Mouse (Mus musculus): Measurements from ENCODE around the gene Drosha. TPM values are rescaled to one million over a fixed set of nuclear protein-coding genes. Genes with fewer than 3 reads are reported as not detected.

The Drosha gene
- polyA plus RNA-seq, 1 experiment from 2014 or later, result 42.2 TPM

DNA sequence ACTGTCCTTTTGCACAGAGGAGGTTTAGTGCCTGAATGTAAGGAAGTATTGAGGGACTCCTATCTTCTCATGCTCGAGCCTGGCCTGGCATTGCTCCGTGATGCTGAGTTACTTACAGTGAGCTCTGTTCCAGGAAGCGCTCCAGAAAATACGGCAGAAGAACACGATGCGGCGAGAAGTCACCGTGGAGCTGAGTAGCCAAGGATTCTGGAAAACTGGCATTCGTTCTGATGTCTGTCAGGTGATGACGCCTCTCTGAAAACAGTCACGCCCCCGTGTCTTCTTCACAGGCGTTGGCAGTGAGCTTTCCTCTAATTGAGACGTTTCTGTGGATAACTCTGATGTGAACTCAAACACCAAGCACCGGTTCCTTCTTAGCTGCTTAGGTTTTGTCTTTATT lies 60.2 kb downstream of the Drosha start:
- no peak for DNase-seq (ENCODE audit: low spot score)

DNA sequence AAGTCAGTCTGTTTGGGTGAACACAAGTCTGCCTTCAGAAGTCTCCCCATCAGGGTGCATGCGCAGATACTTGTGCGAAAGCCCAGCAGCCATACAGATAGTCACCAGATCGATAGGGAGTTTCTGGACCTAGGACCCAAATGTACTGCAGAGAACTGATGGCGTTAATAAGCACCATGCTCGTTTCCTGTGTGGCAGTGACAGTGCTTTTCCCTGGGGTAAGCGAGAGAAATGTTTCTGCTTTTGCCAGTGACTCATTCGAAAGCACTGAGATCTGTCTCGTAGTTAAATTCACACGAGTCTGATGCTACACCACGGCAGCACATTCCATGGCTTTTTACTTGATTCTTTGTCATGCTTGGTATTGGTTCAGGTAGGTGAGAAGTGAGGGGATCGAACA lies 60.7 kb downstream of the Drosha start:
- Histone ChIP-seq H3K9me3 (ENCODE audit: control insufficient read depth, low read length) (no peaks in the 10 kb centered on the region), H3K9ac (ENCODE audit: low read length) (no peak overlapping the region), H3K36me3 (ENCODE audit: control insufficient read depth, insufficient read depth, low read length) (peaks cover 89% of the 10 kb centered on the region), H3K4me2 (ENCODE audit: low read length) (no peak overlapping the region), H3K27me3 (replicated peaks; ENCODE audit: control insufficient read depth, insufficient read depth, low read length) (no peaks in the 10 kb centered on the region), H3K4me3 (ENCODE audit: low read depth, low read length) (no peak overlapping the region), H3K27ac (ENCODE audit: low read depth) (no peak overlapping the region), H3K4me1 (replicated peaks; ENCODE audit: control insufficient read depth, insufficient read depth, low read length) (no peaks in the 10 kb centered on the region)
- DNase-seq (ENCODE audit: low spot score) (no peak), ATAC-seq (replicated peaks; ENCODE audit: low FRiP score, low TSS enrichment, low read depth) (no peak)
- WGBS, result 94% methylated on average over 11 of the region's 11 CpGs

More for the DNA sequence above, 60.2 kb downstream of the Drosha start:
- no peak overlapping the region for H3K9ac ChIP-seq (ENCODE audit: low read length)
- H3K4me1 ChIP-seq (replicated peaks; ENCODE audit: control insufficient read depth, insufficient read depth, low read length), result no peaks in the 10 kb centered on the region
- 92% methylated on average over 15 of the region's 15 CpGs for WGBS
- no peak overlapping the region for H3K4me3 ChIP-seq (ENCODE audit: low read depth, low read length)
- H3K27me3 ChIP-seq (replicated peaks; ENCODE audit: control insufficient read depth, insufficient read depth, low read length), result no peaks in the 10 kb centered on the region
- no peaks in the 10 kb centered on the region for H3K9me3 ChIP-seq (ENCODE audit: control insufficient read depth, low read length)
- ATAC-seq (replicated peaks; ENCODE audit: low FRiP score, low TSS enrichment, low read depth), result no peak
- H3K4me2 ChIP-seq (ENCODE audit: low read length), result no peak overlapping the region
- H3K36me3 ChIP-seq (ENCODE audit: control insufficient read depth, insufficient read depth, low read length), result peaks cover 85% of the 10 kb centered on the region
- H3K27ac ChIP-seq (ENCODE audit: low read depth), result no peak overlapping the region

DNA sequence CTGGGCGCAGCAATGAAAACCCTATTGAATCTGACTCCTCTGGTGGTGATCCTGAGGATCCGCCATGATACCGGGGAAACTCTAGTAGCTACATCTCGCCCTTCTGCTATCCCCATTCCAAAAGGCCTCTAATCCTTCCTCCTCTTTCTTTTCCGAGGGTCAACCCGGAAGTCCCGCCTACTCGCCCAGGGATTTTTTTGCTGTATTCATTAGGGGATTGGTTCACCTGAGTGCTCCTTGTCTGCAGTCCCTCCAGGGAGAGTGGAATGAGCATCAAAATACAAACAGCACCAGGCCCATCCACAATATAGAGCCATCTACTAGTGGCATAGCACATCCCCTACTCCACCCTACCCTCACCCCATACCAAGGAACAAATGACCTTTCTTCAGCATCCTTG lies 62.6 kb downstream of the Drosha start:
- WGBS, result 91% methylated on average over 8 of the region's 8 CpGs
- H3K36me3 ChIP-seq (ENCODE audit: control insufficient read depth, insufficient read depth, low read length), result peaks cover 91% of the 10 kb centered on the region
- ATAC-seq (replicated peaks; ENCODE audit: low FRiP score, low TSS enrichment, low read depth), result no peak

GRCm38 (mm10) chr15:12888312-12888711 lies 63.7 kb downstream of the Drosha start:
- no peak overlapping the region for H3K9ac ChIP-seq (ENCODE audit: low read length)
- 95% methylated on average over 4 of the region's 4 CpGs for WGBS

More for the DNA sequence above, 62.6 kb downstream of the Drosha start:
- Histone ChIP-seq H3K4me1 (replicated peaks; ENCODE audit: control insufficient read depth, insufficient read depth, low read length) (no peaks in the 10 kb centered on the region), H3K27me3 (replicated peaks; ENCODE audit: control insufficient read depth, insufficient read depth, low read length) (no peaks in the 10 kb centered on the region), H3K4me2 (ENCODE audit: low read length) (no peak overlapping the region), H3K9ac (ENCODE audit: low read length) (no peak overlapping the region), H3K27ac (ENCODE audit: low read depth) (no peak overlapping the region), H3K9me3 (ENCODE audit: control insufficient read depth, low read length) (no peaks in the 10 kb centered on the region), H3K4me3 (ENCODE audit: low read depth, low read length) (no peak overlapping the region)
- no peak for DNase-seq (ENCODE audit: low spot score)

DNA sequence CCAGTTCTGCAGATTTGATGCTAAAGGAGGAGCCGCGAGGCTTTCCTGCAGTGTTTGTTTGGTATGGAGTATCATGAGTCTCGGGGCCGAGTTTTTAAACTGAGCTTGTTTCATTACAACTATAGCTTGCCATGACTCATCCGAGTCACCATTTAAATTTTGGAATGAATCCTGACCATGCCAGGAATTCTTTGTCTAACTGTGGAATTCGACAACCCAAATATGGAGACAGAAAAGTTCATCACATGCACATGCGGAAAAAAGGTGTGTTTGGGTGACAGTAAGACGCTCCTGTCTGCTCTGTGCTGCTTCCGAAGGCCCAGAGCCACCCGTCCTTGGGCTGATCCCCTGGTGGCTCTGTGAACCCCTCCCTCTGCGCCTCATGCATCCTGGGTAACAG lies 65.3 kb downstream of the Drosha start:
- Histone ChIP-seq H3K9ac (ENCODE audit: low read length) (no peak overlapping the region), H3K4me1 (replicated peaks; ENCODE audit: control insufficient read depth, insufficient read depth, low read length) (no peaks in the 10 kb centered on the region), H3K9me3 (ENCODE audit: control insufficient read depth, low read length) (no peaks in the 10 kb centered on the region), H3K36me3 (ENCODE audit: control insufficient read depth, insufficient read depth, low read length) (peaks cover 79% of the 10 kb centered on the region), H3K27me3 (replicated peaks; ENCODE audit: control insufficient read depth, insufficient read depth, low read length) (no peaks in the 10 kb centered on the region), H3K4me3 (ENCODE audit: low read depth, low read length) (no peak overlapping the region), H3K4me2 (ENCODE audit: low read length) (no peak overlapping the region), H3K27ac (ENCODE audit: low read depth) (no peak overlapping the region)
- DNase-seq (ENCODE audit: low spot score) (no peak), ATAC-seq (replicated peaks; ENCODE audit: low FRiP score, low TSS enrichment, low read depth) (no peak)
- 88% methylated on average over 11 of the region's 11 CpGs for WGBS

More at GRCm38 (mm10) chr15:12888312-12888711, 63.7 kb downstream of the Drosha start:
- Histone ChIP-seq H3K36me3 (ENCODE audit: control insufficient read depth, insufficient read depth, low read length) (peaks cover 80% of the 10 kb centered on the region), H3K27ac (ENCODE audit: low read depth) (no peak overlapping the region), H3K9me3 (ENCODE audit: control insufficient read depth, low read length) (no peaks in the 10 kb centered on the region), H3K4me1 (replicated peaks; ENCODE audit: control insufficient read depth, insufficient read depth, low read length) (no peaks in the 10 kb centered on the region), H3K4me2 (ENCODE audit: low read length) (no peak overlapping the region), H3K27me3 (replicated peaks; ENCODE audit: control insufficient read depth, insufficient read depth, low read length) (no peaks in the 10 kb centered on the region), H3K4me3 (ENCODE audit: low read depth, low read length) (no peak overlapping the region)
- ATAC-seq (replicated peaks; ENCODE audit: low FRiP score, low TSS enrichment, low read depth) (no peak), DNase-seq (ENCODE audit: low spot score) (no peak)

- Histone ChIP-seq H3K4me3 (ENCODE audit: low read depth, low read length) (no peak overlapping the region), H3K27ac (ENCODE audit: low read depth) (no peak overlapping the region), H3K4me2 (ENCODE audit: low read length) (no peak overlapping the region), H3K36me3 (ENCODE audit: control insufficient read depth, insufficient read depth, low read length) (peaks cover 76% of the 10 kb centered on the region), H3K4me1 (replicated peaks; ENCODE audit: control insufficient read depth, insufficient read depth, low read length) (no peaks in the 10 kb centered on the region), H3K9ac (ENCODE audit: low read length) (no peak overlapping the region), H3K27me3 (replicated peaks; ENCODE audit: control insufficient read depth, insufficient read depth, low read length) (no peaks in the 10 kb centered on the region), H3K9me3 (ENCODE audit: control insufficient read depth, low read length) (no peaks in the 10 kb centered on the region)
- DNase-seq (ENCODE audit: low spot score), result no peak
- no peak for ATAC-seq (replicated peaks; ENCODE audit: low FRiP score, low TSS enrichment, low read depth)
- 88% methylated on average over 13 of the region's 13 CpGs for WGBS
Observed at GRCm38 (mm10) chr15:12895426-12895825, 70.8 kb downstream of the Drosha start.

GRCm38 (mm10) chr15:12896022-12897009 lies 71.7 kb downstream of the Drosha start:
- no peaks in the 10 kb centered on the region for H3K27me3 ChIP-seq (replicated peaks; ENCODE audit: control insufficient read depth, insufficient read depth, low read length)
- no peak overlapping the region for H3K9ac ChIP-seq (ENCODE audit: low read length)
- H3K36me3 ChIP-seq (ENCODE audit: control insufficient read depth, insufficient read depth, low read length), result peaks cover 76% of the 10 kb centered on the region
- H3K4me3 ChIP-seq (ENCODE audit: low read depth, low read length), result no peak overlapping the region
- no peaks in the 10 kb centered on the region for H3K9me3 ChIP-seq (ENCODE audit: control insufficient read depth, low read length)
- 93% methylated on average over 18 of the region's 18 CpGs for WGBS
- H3K27ac ChIP-seq (ENCODE audit: low read depth), result no peak overlapping the region
- no peaks in the 10 kb centered on the region for H3K4me1 ChIP-seq (replicated peaks; ENCODE audit: control insufficient read depth, insufficient read depth, low read length)
- DNase-seq (ENCODE audit: low spot score), result no peak
- no peak for ATAC-seq (replicated peaks; ENCODE audit: low FRiP score, low TSS enrichment, low read depth)
- no peak overlapping the region for H3K4me2 ChIP-seq (ENCODE audit: low read length)

DNA sequence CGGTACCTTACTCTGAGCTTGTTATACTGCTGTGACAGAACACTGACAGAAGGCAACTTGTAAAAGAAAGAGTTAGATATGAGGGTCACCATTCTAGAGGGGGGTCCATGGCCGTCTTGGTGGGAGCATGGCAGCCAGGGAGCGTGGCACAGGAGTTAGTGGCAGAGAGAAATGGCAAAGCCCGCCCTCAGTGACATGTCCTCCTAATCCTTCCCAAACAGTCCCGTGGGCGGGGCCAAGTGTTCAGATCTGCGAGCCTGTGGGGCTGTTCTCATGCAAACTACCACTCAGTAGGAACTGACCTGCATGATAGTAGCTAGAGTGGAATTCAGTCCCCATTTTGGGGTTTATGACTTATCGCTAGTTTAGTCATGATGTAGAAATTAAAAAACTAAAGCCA lies 73.2 kb downstream of the Drosha start:
- 93% methylated on average over 8 of the region's 8 CpGs for WGBS
- DNase-seq (ENCODE audit: low spot score) (no peak), ATAC-seq (replicated peaks; ENCODE audit: low FRiP score, low TSS enrichment, low read depth) (no peak)
- no peaks in the 10 kb centered on the region for H3K27me3 ChIP-seq (replicated peaks; ENCODE audit: control insufficient read depth, insufficient read depth, low read length)
- no peak overlapping the region for H3K4me3 ChIP-seq (ENCODE audit: low read depth, low read length)
- peaks cover 82% of the 10 kb centered on the region for H3K36me3 ChIP-seq (ENCODE audit: control insufficient read depth, insufficient read depth, low read length)
- no peaks in the 10 kb centered on the region for H3K4me1 ChIP-seq (replicated peaks; ENCODE audit: control insufficient read depth, insufficient read depth, low read length)
- H3K4me2 ChIP-seq (ENCODE audit: low read length), result no peak overlapping the region
- no peak overlapping the region for H3K27ac ChIP-seq (ENCODE audit: low read depth)
- H3K9me3 ChIP-seq (ENCODE audit: control insufficient read depth, low read length), result no peaks in the 10 kb centered on the region
- no peak overlapping the region for H3K9ac ChIP-seq (ENCODE audit: low read length)

All from intestine, embryonic 14.5 days (tissue).